Mouse (Mus musculus): ENCODE results near the gene Cyp19a1.

DNA sequence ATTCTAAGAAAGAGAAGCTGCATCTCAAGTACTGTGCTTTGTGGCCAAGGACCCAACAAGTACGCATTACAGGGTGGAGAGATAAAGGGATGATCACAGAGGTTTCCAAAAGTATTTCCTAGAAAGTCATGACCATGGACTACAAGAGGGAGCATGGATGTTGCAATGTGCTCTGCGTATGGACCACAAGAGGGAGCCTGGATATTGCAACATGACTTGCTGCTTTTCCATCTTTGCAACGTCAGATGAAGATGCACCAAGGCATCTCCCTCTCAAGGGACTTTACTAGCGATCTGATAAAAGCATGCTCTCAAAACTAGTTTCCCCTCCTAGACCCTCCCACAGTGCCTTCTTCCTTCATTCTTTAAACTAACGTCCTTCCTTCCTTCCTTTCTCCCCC lies 98.4 kb downstream of the Cyp19a1 start:
- TF ChIP-seq POLR2A (IDR thresholded peaks at IDR 0.05; ENCODE audit: low read depth, low read length): no peak
- TF ChIP-seq CTCF (IDR thresholded peaks at IDR 0.05; ENCODE audit: extremely low read depth, insufficient read depth, insufficient read length, insufficient replicate concordance): no peak

All from spleen, adult 2 months (tissue).